Mouse (Mus musculus) left cerebral cortex, adult 9 months (tissue): ENCODE data around the gene Tmem242.

Source experiments
- DNase-seq, 2 experiments: peaks; one replicate each; pipeline ENCODE4 v3.0.0; 2022; ENCODE audit warnings: low spot score in 2 of 2

Tmem242 gene

GRCm38 (mm10) chr17:5416518-5416917, 23.5 kb downstream of the Tmem242 start:
- DNase-seq = no peak

- DNase-seq = no peak
These were observed 26.0 kb downstream of the Tmem242 start for GRCm38 (mm10) chr17:5414041-5414440.

GRCm38 (mm10) chr17:5413350-5413749, 26.7 kb downstream of the Tmem242 start:
- DNase-seq = no peak

- DNase-seq = no peak
These were observed 27.3 kb downstream of the Tmem242 start for GRCm38 (mm10) chr17:5412740-5413139.

GRCm38 (mm10) chr17:5412301-5412700, 27.8 kb downstream of the Tmem242 start:
- DNase-seq = no peak

- peak in 1 of 2 experiments; percentile 47 for DNase-seq
These were observed 28.9 kb downstream of the Tmem242 start for GRCm38 (mm10) chr17:5411205-5411604.

- no peak for DNase-seq
These were observed 29.7 kb downstream of the Tmem242 start for GRCm38 (mm10) chr17:5410336-5410735.

- DNase-seq = no peak
These were observed 33.0 kb downstream of the Tmem242 start for GRCm38 (mm10) chr17:5407030-5407429.

- no peak for DNase-seq
These were observed 33.5 kb downstream of the Tmem242 start for GRCm38 (mm10) chr17:5406566-5406965.

- DNase-seq = no peak
These were observed 36.2 kb downstream of the Tmem242 start for GRCm38 (mm10) chr17:5403885-5404284.

GRCm38 (mm10) chr17:5402624-5403023, 37.4 kb downstream of the Tmem242 start:
- peak in 1 of 2 experiments; percentile 65 for DNase-seq

- peak in 1 of 2 experiments; percentile 68 for DNase-seq
These were observed 38.0 kb downstream of the Tmem242 start for GRCm38 (mm10) chr17:5402069-5402468.

- no peak for DNase-seq
These were observed 38.8 kb downstream of the Tmem242 start for GRCm38 (mm10) chr17:5401288-5401687.

- DNase-seq = peak; percentile 44 to 64
These were observed 39.5 kb downstream of the Tmem242 start for GRCm38 (mm10) chr17:5400435-5401090.

- DNase-seq = peak; percentile 61 to 91
These were observed 42.7 kb downstream of the Tmem242 start for GRCm38 (mm10) chr17:5397148-5398007.

GRCm38 (mm10) chr17:5396213-5396612, 43.8 kb downstream of the Tmem242 start:
- DNase-seq = no peak

GRCm38 (mm10) chr17:5395454-5396205, 44.4 kb downstream of the Tmem242 start:
- DNase-seq = no peak

- no peak for DNase-seq
These were observed 49.4 kb downstream of the Tmem242 start for GRCm38 (mm10) chr17:5390682-5391081.

GRCm38 (mm10) chr17:5388351-5388750, 51.7 kb downstream of the Tmem242 start:
- DNase-seq = no peak

- DNase-seq = no peak
These were observed 53.0 kb downstream of the Tmem242 start for GRCm38 (mm10) chr17:5386885-5387545.

GRCm38 (mm10) chr17:5385694-5386093, 54.4 kb downstream of the Tmem242 start:
- no peak for DNase-seq

- no peak for DNase-seq
These were observed 62.1 kb downstream of the Tmem242 start for GRCm38 (mm10) chr17:5377930-5378310.
